Mouse (Mus musculus) ES-E14 (cell line): ENCODE results near the gene Clec16a. TPM values are rescaled to one million over a fixed set of nuclear protein-coding genes. Genes with fewer than 3 reads are reported as not detected.
A peak's percentile ranks its signal among the peaks of the same experiment; 100 is the strongest.

Source experiments
- DNase-seq: peaks from one replicate; pipeline ENCODE4 v3.0.0-alpha.2; 2013; ENCODE audit warnings: low read depth, low spot score
- H3K27ac ChIP-seq: 2 replicates; pipeline ENCODE4 v1.5.1; 2012; ENCODE audit warnings: low read depth, mild to moderate bottlenecking, low read length, moderate library complexity, mixed read lengths; ENCODE audit not compliant: poor library complexity, insufficient read depth, severe bottlenecking
- H3K36me3 ChIP-seq: 2 replicates; pipeline ENCODE4 v1.6.1; 2012; ENCODE audit warnings: mild to moderate bottlenecking, low read length, moderate library complexity, mixed read lengths; ENCODE audit not compliant: control insufficient read depth, poor library complexity, insufficient read depth, severe bottlenecking
- H3K4me1 ChIP-seq, 2 experiments: fragments of 150-350 bp in 1 of 2; sonication (generic) in 1 of 2; 2 replicates each; pipeline ENCODE4 v1.6.1; 2012; ENCODE audit warnings: low read length in 2 of 2, mild to moderate bottlenecking in 1 of 2, mixed read lengths in 1 of 2; ENCODE audit not compliant: control insufficient read depth in 2 of 2, insufficient read depth in 2 of 2, poor library complexity in 1 of 2
- H3K4me3 ChIP-seq, 2 experiments: fragments of 150-350 bp in 1 of 2; sonication (generic) in 1 of 2; 2 replicates each; pipeline ENCODE4 v1.5.1; 2012; ENCODE audit warnings: low read length in 2 of 2, low read depth in 1 of 2, mild to moderate bottlenecking in 1 of 2, mixed read lengths in 1 of 2; ENCODE audit not compliant: insufficient read depth in 1 of 2, poor library complexity in 1 of 2, severe bottlenecking in 1 of 2
- H3K9ac ChIP-seq: 2 replicates; pipeline ENCODE4 v1.6.1; 2012; ENCODE audit warnings: low read depth, mild to moderate bottlenecking, low read length, mixed read lengths; ENCODE audit not compliant: poor library complexity, insufficient read depth, severe bottlenecking
- H3K9me3 ChIP-seq: fragments of 150-350 bp; sonication (generic); 2 replicates; pipeline ENCODE4 v1.6.1; 2012; ENCODE audit warnings: low read depth, mild to moderate bottlenecking, low read length; ENCODE audit not compliant: control insufficient read depth, insufficient read depth
- CHD2 ChIP-seq: IDR thresholded peaks from 2 replicates; pipeline ENCODE4 v1.6.1; 2014; ENCODE audit warnings: mild to moderate bottlenecking, low read depth, low read length, inconsistent platforms
- HCFC1 ChIP-seq: IDR thresholded peaks from 2 replicates; pipeline ENCODE4 v1.6.1; 2012; ENCODE audit warnings: low read length, inconsistent platforms, borderline replicate concordance; ENCODE audit not compliant: insufficient read depth
- MAFK ChIP-seq: IDR thresholded peaks from 2 replicates; pipeline ENCODE4 v1.6.1; 2014; ENCODE audit warnings: mild to moderate bottlenecking, low read depth, low read length, inconsistent platforms; ENCODE audit not compliant: insufficient read depth
- ZC3H11A ChIP-seq: IDR thresholded peaks from 2 replicates; pipeline ENCODE4 v1.6.1; 2012; ENCODE audit warnings: low read depth, mild to moderate bottlenecking, inconsistent platforms, low read length, borderline replicate concordance
- ZNF384 ChIP-seq: IDR thresholded peaks from 2 replicates; pipeline ENCODE4 v1.6.1; 2012; ENCODE audit warnings: low read depth, low read length, inconsistent platforms
- in situ Hi-C, 2 experiments: fragments of 600-800 bp; cut with MboI; formaldehyde crosslinking; loops; one replicate each; pipeline ENCODE4 v1.15.1; 2025; ENCODE audit warnings: low sequenced_read_pairs in 2 of 2, inconsistent platforms in 1 of 2; ENCODE audit not compliant: unreplicated experiment in 2 of 2
- total RNA-seq: library from RNA; depleted of rRNA; stranded (reverse); fragments of 300-350 nt; gene quantifications from 2 replicates; pipeline ENCODE4 v1.2.3, GENCODE M21; 2012

Gene Clec16a
- total RNA-seq, 1 experiment, result 14.6 TPM

- DNase-seq, result no peak
- H3K9ac ChIP-seq, result no peak overlapping the region
- in situ Hi-C loops, result loop anchor here in 1 of 2 experiments (10.0 kb wide), 1 partner anchor 368 kb away; the partner anchor contains the start of gene Nubp1
- no peak overlapping the region for H3K27ac ChIP-seq
- no peaks in the 10 kb centered on the region for H3K36me3 ChIP-seq
- no peak overlapping the region for H3K4me3 ChIP-seq
- no peaks in the 10 kb centered on the region for H3K9me3 ChIP-seq
- H3K4me1 ChIP-seq, result peaks cover 7 to 12% of the 10 kb centered on the region in 2 experiments; a peak in 2 of 4 replicates
- TF ChIP-seq CHD2 (no peak), ZC3H11A (no peak), MAFK (no peak), HCFC1 (no peak), ZNF384 (no peak)
Measured at GRCm38 (mm10) chr16:10782377-10783151, 237.4 kb downstream of the Clec16a start.

DNA sequence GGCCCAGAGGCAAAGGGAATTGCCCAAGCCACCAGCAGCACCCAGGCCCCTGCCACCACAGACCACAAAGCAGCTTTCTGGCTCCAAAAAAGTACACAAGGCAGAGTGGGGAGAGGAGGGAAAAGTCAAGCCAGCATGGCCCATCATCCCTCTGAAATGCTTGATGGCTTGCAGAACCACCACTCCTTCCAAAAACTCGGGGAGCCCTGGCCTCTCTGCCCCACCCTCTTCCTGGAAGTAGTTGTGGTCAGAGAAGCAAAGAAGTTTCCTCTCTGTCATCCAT is 238.0 kb downstream of the Clec16a start:
- Histone ChIP-seq H3K4me1 (peaks cover 7 to 14% of the 10 kb centered on the region in 2 experiments; a peak in 2 of 4 replicates), H3K27ac (no peak overlapping the region), H3K9ac (no peak overlapping the region), H3K9me3 (no peaks in the 10 kb centered on the region), H3K4me3 (no peak overlapping the region), H3K36me3 (no peaks in the 10 kb centered on the region)
- in situ Hi-C loops, result loop anchor here in 1 of 2 experiments (10.0 kb wide), 1 partner anchor 368 kb away; the partner anchor contains the start of gene Nubp1
- DNase-seq, result no peak
- TF ChIP-seq MAFK, result no peak
- TF ChIP-seq ZNF384, result no peak

DNA sequence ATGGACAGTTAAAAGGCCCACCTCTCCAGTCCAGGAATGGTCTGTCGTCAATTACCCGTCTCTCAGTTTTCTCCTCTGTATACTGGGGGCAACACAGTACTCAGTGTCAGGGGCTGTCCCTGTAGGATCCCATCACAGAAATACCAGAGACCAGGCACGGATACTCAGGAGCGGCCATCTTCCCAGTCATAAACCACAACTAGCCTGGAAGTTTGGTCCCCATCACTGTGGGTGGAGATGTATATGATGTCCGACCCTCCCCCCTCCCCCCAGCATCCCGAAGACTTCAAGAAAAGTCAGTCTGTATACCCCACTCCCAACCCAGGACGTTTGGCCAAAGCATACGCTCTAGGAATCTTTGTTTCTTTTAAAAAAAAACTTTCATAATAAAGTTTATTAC is 238.3 kb downstream of the Clec16a start:
- Histone ChIP-seq H3K36me3 (no peaks in the 10 kb centered on the region), H3K4me3 (no peak overlapping the region), H3K9ac (no peak overlapping the region), H3K4me1 (peaks cover 7 to 17% of the 10 kb centered on the region in 2 experiments; a peak in 2 of 4 replicates), H3K9me3 (no peaks in the 10 kb centered on the region), H3K27ac (no peak overlapping the region)
- TF ChIP-seq HCFC1, result no peak
- no peak for TF ChIP-seq ZNF384
- no peak for TF ChIP-seq CHD2
- no peak for TF ChIP-seq MAFK
- no peak for TF ChIP-seq ZC3H11A
- in situ Hi-C loops, result loop anchor here in 1 of 2 experiments (10.0 kb wide), 1 partner anchor 369 kb away; the partner anchor contains the start of gene Nubp1
- DNase-seq, result no peak

DNA sequence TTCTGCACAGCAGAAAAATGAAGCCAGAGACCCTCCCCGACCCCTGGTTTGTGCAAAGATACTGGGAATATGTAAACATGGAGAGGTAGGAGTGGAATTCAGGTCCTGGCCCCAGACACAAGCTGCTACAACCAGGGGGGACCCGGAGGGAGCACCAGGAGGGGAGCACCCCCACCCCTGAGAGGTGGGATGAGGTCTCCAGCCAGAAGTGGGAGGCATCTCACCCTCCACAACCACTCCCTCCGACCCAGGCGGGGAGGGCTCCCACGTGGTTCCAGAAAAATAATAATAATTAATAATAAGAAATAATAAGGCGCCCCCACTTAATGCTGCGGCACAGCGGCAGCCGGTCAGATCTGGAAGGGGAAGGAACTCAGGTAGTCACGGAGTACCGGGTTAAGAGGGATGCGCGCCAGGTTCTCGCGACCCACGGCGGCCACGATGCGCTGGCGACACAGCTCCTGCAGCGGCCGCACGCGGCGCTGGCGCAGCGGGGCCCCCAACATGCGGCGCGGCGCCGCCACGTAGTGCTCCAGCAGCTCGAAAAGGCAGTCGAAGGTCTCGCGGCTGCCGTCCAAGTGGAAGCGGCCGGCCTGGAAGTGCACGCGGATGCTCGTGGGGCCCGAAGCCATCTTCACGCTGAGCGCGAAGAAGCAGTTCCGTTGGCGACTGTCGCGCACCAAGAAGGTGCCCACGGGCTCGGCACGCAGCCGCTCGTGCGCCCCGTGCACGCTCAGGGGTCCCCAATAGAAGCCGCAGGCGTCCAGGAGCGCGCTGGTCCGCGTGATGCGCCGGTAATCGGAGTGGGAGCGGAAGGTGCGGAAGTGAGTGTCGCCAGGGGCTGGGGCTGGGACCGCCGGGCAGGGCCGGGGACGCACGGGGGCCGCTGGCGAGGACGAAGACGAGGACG is 239.0 kb downstream of the Clec16a start:
- Histone ChIP-seq H3K9me3 (no peaks in the 10 kb centered on the region), H3K4me1 (peaks cover 7 to 18% of the 10 kb centered on the region in 2 experiments; a peak in 2 of 4 replicates), H3K36me3 (no peaks in the 10 kb centered on the region), H3K9ac (peak overlapping the region; percentile 60), H3K27ac (no peak overlapping the region), H3K4me3 (peak overlapping the region; percentile 81 to 98)
- in situ Hi-C loops, result loop anchor here in 1 of 2 experiments (10.0 kb wide), 1 partner anchor 369 kb away; the partner anchor contains the start of gene Nubp1
- DNase-seq, result no peak
- no peak for TF ChIP-seq CHD2
- no peak for TF ChIP-seq ZC3H11A
- no peak for TF ChIP-seq ZNF384
- TF ChIP-seq MAFK, result no peak
- TF ChIP-seq HCFC1, result no peak
